Mouse (Mus musculus) intestine, embryonic 14.5 days (tissue): ENCODE measurements around the gene Alpl. TPM values are rescaled to one million over a fixed set of nuclear protein-coding genes. Genes with fewer than 3 reads are reported as not detected.

Experiments
- ATAC-seq: fragments of 200-750 bp; cut with Nextera tagmentation; replicated peaks from 2 replicates; pipeline ENCODE4 v1.8.0; 2017; ENCODE audit warnings: low read depth, moderate number of reproducible peaks, moderate TSS enrichment, moderate library complexity; ENCODE audit not compliant: low FRiP score, low TSS enrichment
- DNase-seq: peaks from one replicate; pipeline ENCODE4 v3.0.0-alpha.2; 2018; ENCODE audit warnings: low spot score
- H3K27ac ChIP-seq: fragments of 300-500 bp; sonication (generic); 2 replicates; pipeline ENCODE4 v1.5.1; 2014; ENCODE audit warnings: low read depth, mild to moderate bottlenecking, control low read depth
- H3K27me3 ChIP-seq: fragments of 300-500 bp; sonication (generic); replicated peaks from 2 replicates; pipeline ENCODE4 v1.6.1; 2014; ENCODE audit warnings: low read length, control low read depth; ENCODE audit not compliant: control insufficient read depth, insufficient read depth
- H3K36me3 ChIP-seq: fragments of 300-500 bp; sonication (generic); 2 replicates; pipeline ENCODE4 v1.6.1; 2014; ENCODE audit warnings: low read length, control low read depth; ENCODE audit not compliant: control insufficient read depth, insufficient read depth
- H3K4me1 ChIP-seq: fragments of 300-500 bp; sonication (generic); replicated peaks from 2 replicates; pipeline ENCODE4 v1.6.1; 2014; ENCODE audit warnings: low read length, control low read depth, mixed read lengths; ENCODE audit not compliant: control insufficient read depth, insufficient read depth
- H3K4me2 ChIP-seq: fragments of 300-500 bp; sonication (generic); 2 replicates; pipeline ENCODE4 v1.6.1; 2014; ENCODE audit warnings: low read length
- H3K4me3 ChIP-seq: fragments of 300-500 bp; sonication (generic); 2 replicates; pipeline ENCODE4 v1.5.1; 2014; ENCODE audit warnings: low read depth, low read length, control low read depth, mixed read lengths
- H3K9ac ChIP-seq: fragments of 300-500 bp; sonication (generic); 2 replicates; pipeline ENCODE4 v1.6.1; 2014; ENCODE audit warnings: mild to moderate bottlenecking, low read length
- H3K9me3 ChIP-seq: fragments of 300-500 bp; sonication (generic); 2 replicates; pipeline ENCODE4 v1.6.1; 2016; ENCODE audit warnings: low read length, control low read depth; ENCODE audit not compliant: control insufficient read depth
- WGBS: fragments of 180-500 bp; shearing (Covaris S2); extraction: QIAGEN DNeasy Blood & Tissue Kit; methylation state at CpG from one replicate; pipeline ENCODE4 v1.1.7; 2014; 5-methylcytosine and 5-hydroxymethylcytosine counted together
- polyA plus RNA-seq: library from polyadenylated mRNA; unstranded; fragments of >200 nt; fragmentation: Nextera tagmentation; extraction: Ambion mirVana; gene quantifications from 2 replicates; pipeline ENCODE4 v1.2.1, GENCODE M21; 2014

Gene Alpl
- 7.0 and 8.7 TPM in 2 replicates for polyA plus RNA-seq

GRCm38 (mm10) chr4:137795611-137796557 is at the start of gene Alpl:
Gene Alpl, minus strand, starts transcription at chr4:137796384.
- Histone ChIP-seq H3K4me3 (peak within 1 kb of the TSS; percentile 42), H3K36me3 (no peaks in the 10 kb centered on the region), H3K9me3 (no peaks in the 10 kb centered on the region), H3K4me2 (peak within 1 kb of the TSS; percentile 91), H3K27ac (no peak within 1 kb of the TSS), H3K9ac (peak within 1 kb of the TSS; percentile 32; the same call in 1 of the 2 replicates), H3K27me3 (peaks cover 26% of the 10 kb centered on the region), H3K4me1 (peaks cover 8% of the 10 kb centered on the region; the same call in 1 of the 2 replicates)
- DNase-seq: peak; percentile 85
- peak; percentile 61 for ATAC-seq
- under 1% methylated on average over 68 of the region's 78 CpGs for WGBS

- no peak overlapping the region for H3K4me3 ChIP-seq
- H3K9me3 ChIP-seq: 0 out of 2 replicates have a peak, but pooled peaks cover 3% of the 10 kb centered on the region
- ATAC-seq (peak; percentile 73; the same call in 1 of the 2 replicates), DNase-seq (peak; percentile 91)
- no peaks in the 10 kb centered on the region for H3K36me3 ChIP-seq
- no peak overlapping the region for H3K9ac ChIP-seq
- no peak overlapping the region for H3K27ac ChIP-seq
- H3K27me3 ChIP-seq: 0 out of 2 replicates have a peak, but pooled peaks cover 3% of the 10 kb centered on the region
- WGBS: 25% methylated on average over 11 of the region's 11 CpGs
- no peak overlapping the region for H3K4me2 ChIP-seq
- H3K4me1 ChIP-seq: no peaks in the 10 kb centered on the region
These were observed 48.5 kb upstream of the Alpl start for GRCm38 (mm10) chr4:137844656-137845055.

GRCm38 (mm10) chr4:137839452-137839851 is 43.3 kb upstream of the Alpl start:
- 0 out of 2 replicates have a peak, but pooled peaks cover 3% of the 10 kb centered on the region for H3K27me3 ChIP-seq
- H3K4me1 ChIP-seq: no peaks in the 10 kb centered on the region
- WGBS: 81% methylated on average over 5 of the region's 5 CpGs
- ATAC-seq: no peak
- H3K36me3 ChIP-seq: no peaks in the 10 kb centered on the region
- no peak for DNase-seq
- no peak overlapping the region for H3K9ac ChIP-seq
- H3K27ac ChIP-seq: no peak overlapping the region
- H3K9me3 ChIP-seq: no peaks in the 10 kb centered on the region
- no peak overlapping the region for H3K4me3 ChIP-seq
- H3K4me2 ChIP-seq: no peak overlapping the region

GRCm38 (mm10) chr4:137838791-137839190 is 42.6 kb upstream of the Alpl start:
- WGBS: 88% methylated on average over 2 of the region's 2 CpGs
- H3K9ac ChIP-seq: no peak overlapping the region
- ATAC-seq: no peak

GRCm38 (mm10) chr4:137837792-137838191 is 41.6 kb upstream of the Alpl start:
- 0 out of 2 replicates have a peak, but pooled peaks cover 3% of the 10 kb centered on the region for H3K27me3 ChIP-seq
- H3K4me1 ChIP-seq: no peaks in the 10 kb centered on the region
- no peak overlapping the region for H3K27ac ChIP-seq
- DNase-seq: no peak
- ATAC-seq: no peak
- no peak overlapping the region for H3K4me3 ChIP-seq
- H3K9ac ChIP-seq: no peak overlapping the region
- WGBS: 84% methylated on average over 8 of the region's 8 CpGs
- no peaks in the 10 kb centered on the region for H3K36me3 ChIP-seq
- no peak overlapping the region for H3K4me2 ChIP-seq
- H3K9me3 ChIP-seq: no peaks in the 10 kb centered on the region

More at GRCm38 (mm10) chr4:137838791-137839190, 42.6 kb upstream of the Alpl start:
- H3K4me2 ChIP-seq: no peak overlapping the region
- no peaks in the 10 kb centered on the region for H3K9me3 ChIP-seq
- no peak overlapping the region for H3K27ac ChIP-seq
- H3K36me3 ChIP-seq: no peaks in the 10 kb centered on the region
- no peaks in the 10 kb centered on the region for H3K4me1 ChIP-seq
- H3K4me3 ChIP-seq: no peak overlapping the region
- no peak for DNase-seq
- H3K27me3 ChIP-seq: 0 out of 2 replicates have a peak, but pooled peaks cover 3% of the 10 kb centered on the region

- H3K9me3 ChIP-seq: no peaks in the 10 kb centered on the region
- WGBS: 84% methylated on average over 5 of the region's 5 CpGs
- no peak overlapping the region for H3K27ac ChIP-seq
- H3K9ac ChIP-seq: no peak overlapping the region
- no peaks in the 10 kb centered on the region for H3K36me3 ChIP-seq
- no peak for DNase-seq
- H3K4me1 ChIP-seq: no peaks in the 10 kb centered on the region
- ATAC-seq: no peak
- no peak overlapping the region for H3K4me3 ChIP-seq
- no peak overlapping the region for H3K4me2 ChIP-seq
- H3K27me3 ChIP-seq: 0 out of 2 replicates have a peak, but pooled peaks cover 3% of the 10 kb centered on the region
These were observed 40.6 kb upstream of the Alpl start for GRCm38 (mm10) chr4:137836741-137837140.

GRCm38 (mm10) chr4:137835624-137836337 is 39.6 kb upstream of the Alpl start:
- Histone ChIP-seq H3K27me3 (0 out of 2 replicates have a peak, but pooled peaks cover 3% of the 10 kb centered on the region), H3K4me1 (no peaks in the 10 kb centered on the region), H3K4me3 (no peak overlapping the region), H3K36me3 (no peaks in the 10 kb centered on the region), H3K9ac (no peak overlapping the region), H3K27ac (no peak overlapping the region), H3K9me3 (no peaks in the 10 kb centered on the region), H3K4me2 (peak overlapping the region; percentile 36; the same call in 1 of the 2 replicates)
- 12% methylated on average over 14 of the region's 14 CpGs for WGBS
- peak; percentile 79 for DNase-seq
- peak; percentile 83 for ATAC-seq

- Histone ChIP-seq H3K27me3 (0 out of 2 replicates have a peak, but pooled peaks cover 4% of the 10 kb centered on the region), H3K36me3 (no peaks in the 10 kb centered on the region), H3K9me3 (no peaks in the 10 kb centered on the region), H3K9ac (no peak overlapping the region), H3K4me3 (no peak overlapping the region), H3K4me1 (no peaks in the 10 kb centered on the region), H3K4me2 (no peak overlapping the region), H3K27ac (no peak overlapping the region)
- WGBS: 76% methylated on average over 11 of the region's 11 CpGs
- no peak for DNase-seq
- ATAC-seq: no peak
These were observed 35.4 kb upstream of the Alpl start for GRCm38 (mm10) chr4:137831598-137831997.
